Mouse (Mus musculus) cortical plate, adult 2 months (tissue): ENCODE results near the gene Taldo1.

ENCODE experiments used
- CTCF ChIP-seq: fragments of 200-500 bp; IDR thresholded peaks from 2 replicates; pipeline ENCODE4 v1.5.1; 2011; ENCODE audit warnings: mild to moderate bottlenecking, control low read depth, low read length; ENCODE audit not compliant: insufficient read depth; ENCODE audit errors: extremely low read depth
- POLR2A ChIP-seq: fragments of 200-500 bp; IDR thresholded peaks from 2 replicates; pipeline ENCODE4 v1.6.1; 2011; ENCODE audit warnings: mild to moderate bottlenecking, low read length, control low read depth; ENCODE audit not compliant: insufficient read depth; ENCODE audit errors: extremely low read depth

DNA sequence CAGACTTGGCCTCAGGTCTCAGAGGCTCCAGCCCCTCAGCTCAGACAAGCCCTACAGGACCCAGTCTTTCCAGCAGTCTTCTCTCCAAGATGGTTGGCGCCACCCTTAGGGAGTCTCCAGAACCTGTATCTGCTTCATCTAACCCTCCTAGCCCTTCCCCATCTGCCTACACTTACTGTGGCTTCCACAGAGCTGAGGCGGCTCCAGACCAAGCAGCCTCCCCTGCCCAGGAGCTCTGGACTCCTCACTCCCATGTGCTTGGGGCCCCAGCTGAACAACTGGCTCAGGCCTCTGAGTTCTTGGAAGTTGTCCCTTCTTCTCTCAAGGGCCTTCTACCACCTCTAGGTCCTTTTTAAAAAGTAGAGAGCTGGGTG, 28.3 kb upstream of the Taldo1 start:
- no peak for TF ChIP-seq POLR2A
- TF ChIP-seq CTCF = no peak
